Mouse (Mus musculus): Measurements from ENCODE around the gene Vldlr. TPM values are rescaled to one million over a fixed set of nuclear protein-coding genes. Genes with fewer than 3 reads are reported as not detected.

Gene Vldlr
- polyA plus RNA-seq, 1 experiment from 2014 or later, result 41.2 TPM

- Histone ChIP-seq H3K4me3 (replicated peaks; ENCODE audit: low read length) (no peak overlapping the region), H3K4me2 (ENCODE audit: low read length) (no peak overlapping the region), H3K9ac (replicated peaks; ENCODE audit: low read depth, low read length) (no peak overlapping the region), H3K36me3 (ENCODE audit: control insufficient read depth, insufficient read depth) (no peaks in the 10 kb centered on the region), H3K27me3 (replicated peaks; ENCODE audit: control insufficient read depth, insufficient read depth, low read length) (no peaks in the 10 kb centered on the region), H3K4me1 (replicated peaks; ENCODE audit: control insufficient read depth, insufficient read depth, low read length) (peaks cover 8% of the 10 kb centered on the region; the same call in 1 of the 2 replicates), H3K27ac (ENCODE audit: low read length) (no peak overlapping the region), H3K9me3 (ENCODE audit: control insufficient read depth, low read length) (no peaks in the 10 kb centered on the region)
- ATAC-seq, result 0 out of 2 replicates have a peak, but pooled peaks have one; percentile 7
- 63% methylated on average over 2 of the region's 2 CpGs for WGBS
Observed at GRCm38 (mm10) chr19:27210991-27211390, 5.3 kb upstream of the Vldlr start.

GRCm38 (mm10) chr19:27215596-27215995 lies 688 bp upstream of the Vldlr start:
- 51% methylated on average over 4 of the region's 4 CpGs for WGBS
- Histone ChIP-seq H3K36me3 (ENCODE audit: control insufficient read depth, insufficient read depth) (no peaks in the 10 kb centered on the region), H3K4me1 (replicated peaks; ENCODE audit: control insufficient read depth, insufficient read depth, low read length) (peaks cover 22% of the 10 kb centered on the region), H3K4me2 (ENCODE audit: low read length) (peak overlapping the region; percentile 95), H3K9ac (replicated peaks; ENCODE audit: low read depth, low read length) (no peak overlapping the region), H3K27ac (ENCODE audit: low read length) (no peak overlapping the region), H3K9me3 (ENCODE audit: control insufficient read depth, low read length) (no peaks in the 10 kb centered on the region), H3K27me3 (replicated peaks; ENCODE audit: control insufficient read depth, insufficient read depth, low read length) (no peaks in the 10 kb centered on the region), H3K4me3 (replicated peaks; ENCODE audit: low read length) (no peak overlapping the region; the same call in none of the 2 replicates)
- ATAC-seq, result peak; percentile 6; the same call in 1 of the 2 replicates

- Histone ChIP-seq H3K27ac (ENCODE audit: low read length) (peak overlapping the region; percentile 92), H3K9ac (replicated peaks; ENCODE audit: low read depth, low read length) (peak overlapping the region; percentile 93), H3K4me2 (ENCODE audit: low read length) (peak overlapping the region; percentile 95), H3K4me1 (replicated peaks; ENCODE audit: control insufficient read depth, insufficient read depth, low read length) (peaks cover 22% of the 10 kb centered on the region), H3K36me3 (ENCODE audit: control insufficient read depth, insufficient read depth) (no peaks in the 10 kb centered on the region), H3K4me3 (replicated peaks; ENCODE audit: low read length) (peak overlapping the region; percentile 64), H3K27me3 (replicated peaks; ENCODE audit: control insufficient read depth, insufficient read depth, low read length) (no peaks in the 10 kb centered on the region), H3K9me3 (ENCODE audit: control insufficient read depth, low read length) (no peaks in the 10 kb centered on the region)
- peak; percentile 70 for ATAC-seq
- 1% methylated on average over 50 of the region's 62 CpGs for WGBS
Observed at GRCm38 (mm10) chr19:27216767-27217403, 601 bp downstream of the Vldlr start.

GRCm38 (mm10) chr19:27217404-27217940 lies 1.2 kb downstream of the Vldlr start:
- H3K9me3 ChIP-seq (ENCODE audit: control insufficient read depth, low read length), result no peaks in the 10 kb centered on the region
- H3K4me1 ChIP-seq (replicated peaks; ENCODE audit: control insufficient read depth, insufficient read depth, low read length), result peaks cover 22% of the 10 kb centered on the region
- ATAC-seq, result peak; percentile 73
- peak overlapping the region; percentile 92 for H3K27ac ChIP-seq (ENCODE audit: low read length)
- no peaks in the 10 kb centered on the region for H3K36me3 ChIP-seq (ENCODE audit: control insufficient read depth, insufficient read depth)
- H3K4me2 ChIP-seq (ENCODE audit: low read length), result peak overlapping the region; percentile 95
- under 1% methylated on average over 49 of the region's 52 CpGs for WGBS
- H3K9ac ChIP-seq (replicated peaks; ENCODE audit: low read depth, low read length), result peak overlapping the region; percentile 93
- no peaks in the 10 kb centered on the region for H3K27me3 ChIP-seq (replicated peaks; ENCODE audit: control insufficient read depth, insufficient read depth, low read length)
- peak overlapping the region; percentile 64 for H3K4me3 ChIP-seq (replicated peaks; ENCODE audit: low read length)

GRCm38 (mm10) chr19:27217941-27218411 lies 1.7 kb downstream of the Vldlr start:
- H3K27me3 ChIP-seq (replicated peaks; ENCODE audit: control insufficient read depth, insufficient read depth, low read length), result no peaks in the 10 kb centered on the region
- H3K36me3 ChIP-seq (ENCODE audit: control insufficient read depth, insufficient read depth), result no peaks in the 10 kb centered on the region
- ATAC-seq, result peak; percentile 45
- H3K27ac ChIP-seq (ENCODE audit: low read length), result peak overlapping the region; percentile 92
- peaks cover 22% of the 10 kb centered on the region for H3K4me1 ChIP-seq (replicated peaks; ENCODE audit: control insufficient read depth, insufficient read depth, low read length)
- under 1% methylated on average over 32 of the region's 32 CpGs for WGBS
- peak overlapping the region; percentile 64 for H3K4me3 ChIP-seq (replicated peaks; ENCODE audit: low read length)
- H3K4me2 ChIP-seq (ENCODE audit: low read length), result peak overlapping the region; percentile 95
- no peaks in the 10 kb centered on the region for H3K9me3 ChIP-seq (ENCODE audit: control insufficient read depth, low read length)
- H3K9ac ChIP-seq (replicated peaks; ENCODE audit: low read depth, low read length), result peak overlapping the region; percentile 93

GRCm38 (mm10) chr19:27218561-27219262 lies 2.4 kb downstream of the Vldlr start:
- peaks cover 22% of the 10 kb centered on the region for H3K4me1 ChIP-seq (replicated peaks; ENCODE audit: control insufficient read depth, insufficient read depth, low read length)
- no peaks in the 10 kb centered on the region for H3K36me3 ChIP-seq (ENCODE audit: control insufficient read depth, insufficient read depth)
- WGBS, result under 1% methylated on average over 30 of the region's 30 CpGs
- H3K27ac ChIP-seq (ENCODE audit: low read length), result 0 out of 2 replicates have a peak overlapping the region, but pooled peaks have one; percentile 42
- peak overlapping the region; percentile 93 for H3K9ac ChIP-seq (replicated peaks; ENCODE audit: low read depth, low read length)
- peak; percentile 23; the same call in 1 of the 2 replicates for ATAC-seq
- H3K9me3 ChIP-seq (ENCODE audit: control insufficient read depth, low read length), result no peaks in the 10 kb centered on the region
- H3K27me3 ChIP-seq (replicated peaks; ENCODE audit: control insufficient read depth, insufficient read depth, low read length), result no peaks in the 10 kb centered on the region
- peak overlapping the region; percentile 64 for H3K4me3 ChIP-seq (replicated peaks; ENCODE audit: low read length)
- peak overlapping the region; percentile 95 for H3K4me2 ChIP-seq (ENCODE audit: low read length)

- Histone ChIP-seq H3K27me3 (replicated peaks; ENCODE audit: control insufficient read depth, insufficient read depth, low read length) (no peaks in the 10 kb centered on the region), H3K4me3 (replicated peaks; ENCODE audit: low read length) (peak overlapping the region; percentile 1), H3K9ac (replicated peaks; ENCODE audit: low read depth, low read length) (no peak overlapping the region), H3K4me1 (replicated peaks; ENCODE audit: control insufficient read depth, insufficient read depth, low read length) (peaks cover 22% of the 10 kb centered on the region), H3K27ac (ENCODE audit: low read length) (no peak overlapping the region), H3K9me3 (ENCODE audit: control insufficient read depth, low read length) (no peaks in the 10 kb centered on the region), H3K4me2 (ENCODE audit: low read length) (peak overlapping the region; percentile 95), H3K36me3 (ENCODE audit: control insufficient read depth, insufficient read depth) (no peaks in the 10 kb centered on the region)
- ATAC-seq, result no peak
Observed at GRCm38 (mm10) chr19:27219586-27219985, 3.3 kb downstream of the Vldlr start.

- Histone ChIP-seq H3K27me3 (replicated peaks; ENCODE audit: control insufficient read depth, insufficient read depth, low read length) (no peaks in the 10 kb centered on the region), H3K4me1 (replicated peaks; ENCODE audit: control insufficient read depth, insufficient read depth, low read length) (peaks cover 12% of the 10 kb centered on the region), H3K27ac (ENCODE audit: low read length) (no peak overlapping the region), H3K9ac (replicated peaks; ENCODE audit: low read depth, low read length) (no peak overlapping the region), H3K4me3 (replicated peaks; ENCODE audit: low read length) (no peak overlapping the region), H3K36me3 (ENCODE audit: control insufficient read depth, insufficient read depth) (no peaks in the 10 kb centered on the region), H3K4me2 (ENCODE audit: low read length) (no peak overlapping the region), H3K9me3 (ENCODE audit: control insufficient read depth, low read length) (no peaks in the 10 kb centered on the region)
- WGBS, result 86% methylated on average over 6 of the region's 6 CpGs
- no peak for ATAC-seq
Observed at GRCm38 (mm10) chr19:27223046-27223445, 6.8 kb downstream of the Vldlr start.

GRCm38 (mm10) chr19:27224356-27224755 lies 8.1 kb downstream of the Vldlr start:
- Histone ChIP-seq H3K4me3 (replicated peaks; ENCODE audit: low read length) (no peak overlapping the region), H3K4me2 (ENCODE audit: low read length) (no peak overlapping the region), H3K9ac (replicated peaks; ENCODE audit: low read depth, low read length) (no peak overlapping the region), H3K36me3 (ENCODE audit: control insufficient read depth, insufficient read depth) (no peaks in the 10 kb centered on the region), H3K27me3 (replicated peaks; ENCODE audit: control insufficient read depth, insufficient read depth, low read length) (no peaks in the 10 kb centered on the region), H3K4me1 (replicated peaks; ENCODE audit: control insufficient read depth, insufficient read depth, low read length) (0 out of 2 replicates have a peak, but pooled peaks cover 2% of the 10 kb centered on the region), H3K9me3 (ENCODE audit: control insufficient read depth, low read length) (no peaks in the 10 kb centered on the region), H3K27ac (ENCODE audit: low read length) (no peak overlapping the region)
- ATAC-seq, result no peak
- WGBS, result 59% methylated on average over 1 of the region's 1 CpGs

Data from forebrain, embryonic 16.5 days (tissue).